Mouse (Mus musculus): Measurements from ENCODE around the gene Fbxo2. TPM values are rescaled to one million over a fixed set of nuclear protein-coding genes. Genes with fewer than 3 reads are reported as not detected.
"Not testable (repeated sequence)": the region's sequence is repeated elsewhere in the genome, so short reads cannot be mapped to it uniquely, and the experiment has no call there.

Fbxo2 gene
- total RNA-seq (2021): 100 to 1,000 TPM in 1 of 2 experiments, 10 to 100 TPM in 1; 99.8 to 106 TPM
- long read RNA-seq, experiment 1, transcript Fbxo2-201 (6 exons, 1,288 nt): major isoform, 58 of 69 reads
- long read RNA-seq, experiment 1, partial matches to known transcripts: 8 of 69 reads
- long read RNA-seq, experiment 1, other reads (novel, unspliced or antisense): 3 of 69 reads
- long read RNA-seq, experiment 2, transcript Fbxo2-201 (6 exons, 1,288 nt): major isoform, 90 of 111 reads
- long read RNA-seq, experiment 2, partial matches to known transcripts: 11 of 111 reads
- long read RNA-seq, experiment 2, other reads (novel, unspliced or antisense): 10 of 111 reads

DNA sequence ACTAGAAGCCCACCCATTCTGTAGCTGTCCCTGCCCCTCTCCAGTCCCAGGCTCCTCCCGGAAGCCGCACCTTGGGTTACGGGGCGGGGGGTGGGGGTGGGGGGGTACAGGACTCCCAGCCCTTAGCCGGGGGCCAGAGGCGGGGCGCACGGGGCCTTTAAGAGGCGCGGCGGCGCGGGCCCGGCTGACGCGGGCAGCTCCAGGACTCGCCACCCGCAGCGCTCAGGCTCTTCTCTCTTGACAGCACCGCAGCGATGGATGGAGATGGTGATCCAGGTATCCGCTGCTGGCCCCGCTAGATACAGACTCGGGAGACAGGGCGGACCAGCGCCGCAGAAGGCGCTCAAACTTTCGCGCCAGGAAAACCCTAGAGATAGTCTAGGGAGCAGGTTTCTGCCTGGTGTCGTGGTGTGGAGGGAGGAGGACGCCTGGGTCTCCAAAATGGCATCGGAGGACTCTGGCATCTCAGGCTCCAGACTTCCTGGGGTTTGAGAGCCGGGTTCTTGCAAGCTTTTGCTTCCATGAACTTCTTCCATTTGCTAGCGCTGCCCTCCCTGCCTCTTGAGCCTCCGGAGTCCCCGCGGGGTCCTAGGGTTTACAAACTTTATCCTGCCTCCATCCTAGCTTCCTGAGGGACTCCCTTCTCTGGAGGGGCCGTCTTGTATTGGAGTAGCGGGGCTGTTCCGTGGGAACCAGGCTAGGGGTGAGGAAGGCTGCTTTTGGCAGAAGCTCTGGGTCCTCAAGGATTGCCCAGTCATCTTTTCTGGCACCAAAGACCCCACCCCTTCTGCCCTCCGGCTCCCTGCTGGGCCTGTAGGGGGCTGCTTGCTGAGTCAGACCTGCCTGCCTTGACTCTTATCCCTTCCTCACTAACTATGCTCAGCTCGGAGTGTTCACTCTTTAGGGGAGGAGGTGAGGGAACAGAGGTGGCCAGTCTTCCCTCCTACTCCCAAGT, at the start of gene Fbxo2, which contains the start of gene Fbxo44:
TSS of gene Fbxo2 (plus strand) at position 186 of the 955 bp plus-strand sequence.
TSS of gene Fbxo44 (minus strand) at position 47 of the 955 bp plus-strand sequence.
- Histone ChIP-seq H3K27ac (peak within 1 kb of the TSS; percentile 97), H3K4me3 (peak within 1 kb of the TSS; percentile 90)
- DNase-seq (ENCODE audit: low spot score in 2 of 2): peak in 1 of 2 experiments; percentile 48
- no peak for TF ChIP-seq CTCF (conservative IDR thresholded peaks at IDR 0.05)

DNA sequence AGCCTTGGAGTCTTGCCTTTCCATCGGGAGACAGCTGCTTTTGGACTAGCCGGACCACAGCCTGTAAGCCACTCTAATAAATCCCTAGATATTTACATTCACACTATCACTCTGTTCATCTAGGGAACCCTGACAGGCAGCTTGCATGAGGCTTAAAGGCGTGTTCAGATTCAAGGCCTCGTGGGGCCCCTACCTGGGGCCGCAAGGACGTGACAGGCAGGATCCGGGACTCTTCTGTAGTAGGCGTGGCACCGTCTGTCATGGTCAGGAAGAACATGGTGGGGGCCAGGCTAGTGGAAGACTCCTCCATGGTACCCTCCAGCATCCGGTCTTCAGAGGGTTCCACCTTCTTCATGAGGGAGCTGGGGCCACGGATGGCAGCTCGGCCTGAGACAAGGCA, 47.9 kb upstream of the Fbxo2 start:
- TF ChIP-seq CTCF (conservative IDR thresholded peaks at IDR 0.05): no peak
- H3K27ac ChIP-seq: no peak overlapping the region
- no peak overlapping the region for H3K4me3 ChIP-seq
- no peak for DNase-seq (ENCODE audit: low spot score in 2 of 2)

DNA sequence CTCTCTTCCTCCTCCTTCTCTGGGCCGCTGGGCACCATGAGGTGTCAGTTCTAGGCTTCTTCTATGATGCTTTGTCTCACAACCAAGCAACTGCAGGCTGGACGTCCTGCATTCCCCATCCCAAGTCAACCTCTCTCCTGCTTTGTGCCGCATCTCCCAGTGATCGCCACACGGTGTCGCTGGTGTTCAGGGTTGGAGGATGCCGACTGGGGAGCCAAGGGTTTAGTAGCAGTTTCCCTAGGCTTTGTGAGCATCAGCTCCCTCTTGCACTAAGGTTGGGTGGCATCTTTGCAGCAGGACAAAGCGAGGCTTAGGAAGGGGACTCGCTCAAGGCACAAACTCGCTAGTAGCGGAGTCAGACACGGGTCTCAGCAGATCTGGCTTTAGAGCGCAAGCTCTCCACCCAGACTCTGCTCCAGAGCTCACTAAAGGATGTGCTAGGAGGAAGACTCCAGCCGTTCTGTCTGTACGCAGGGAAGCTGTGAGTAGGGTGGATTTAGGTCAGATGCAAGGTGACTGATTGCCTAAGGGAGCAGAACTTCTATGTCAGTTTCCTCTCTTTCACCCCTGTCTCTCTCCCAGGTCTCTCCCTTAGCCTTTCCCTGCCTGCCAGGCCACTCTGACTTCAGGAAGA, 45.5 kb upstream of the Fbxo2 start:
- H3K4me3 ChIP-seq: no peak overlapping the region; the same call in 1 of the 2 replicates
- peak; percentile 97 for TF ChIP-seq CTCF (conservative IDR thresholded peaks at IDR 0.05)
- H3K27ac ChIP-seq: no peak overlapping the region
- peak; percentile 84 to 90 for DNase-seq (ENCODE audit: low spot score in 2 of 2)

DNA sequence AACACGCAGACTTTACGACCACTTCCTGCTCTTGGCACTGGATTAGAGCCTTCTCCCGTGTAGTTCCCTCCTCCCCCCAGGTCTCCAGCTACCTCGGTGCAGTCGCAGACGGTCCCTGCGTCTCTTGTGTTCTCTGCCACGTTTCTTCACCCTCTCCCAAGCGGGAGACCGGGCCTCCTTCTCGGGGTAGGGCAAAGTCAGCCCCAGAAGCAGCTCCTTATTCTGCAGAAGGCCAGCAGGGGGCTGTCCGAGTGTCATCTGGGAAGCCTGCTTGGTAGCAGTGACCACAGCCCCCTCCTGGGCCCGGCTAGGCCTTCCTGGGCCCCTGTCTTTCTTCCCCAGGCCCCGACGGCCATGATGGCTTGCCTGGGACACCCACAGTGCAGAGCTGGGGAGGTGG, 45.0 kb upstream of the Fbxo2 start:
- no peak for DNase-seq (ENCODE audit: low spot score in 2 of 2)
- Histone ChIP-seq H3K4me3 (no peak overlapping the region), H3K27ac (no peak overlapping the region)
- peak; percentile 69 for TF ChIP-seq CTCF (conservative IDR thresholded peaks at IDR 0.05)

DNA sequence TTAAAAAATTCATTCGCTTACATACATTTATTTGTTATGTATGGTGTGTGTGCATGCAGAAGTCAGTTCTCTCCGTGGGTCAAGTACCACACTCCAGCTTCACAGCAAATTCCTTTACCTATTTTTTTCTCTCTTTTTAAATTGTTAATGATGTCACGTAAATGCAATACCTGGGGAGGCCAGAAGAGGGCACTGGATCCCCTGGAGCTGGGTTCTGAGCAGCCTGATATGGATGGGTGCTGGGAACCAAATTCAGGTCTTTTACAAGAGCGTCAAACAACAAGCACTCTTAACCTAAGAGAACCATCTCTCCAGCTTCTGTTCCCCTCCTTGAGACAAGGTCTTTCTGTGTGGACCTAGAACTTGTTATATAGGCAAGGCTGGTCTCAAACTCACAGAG, 43.8 kb upstream of the Fbxo2 start:
- TF ChIP-seq CTCF (conservative IDR thresholded peaks at IDR 0.05): peak; percentile 64
- Histone ChIP-seq H3K27ac (no peak overlapping the region), H3K4me3 (no peak overlapping the region)
- DNase-seq (ENCODE audit: low spot score in 2 of 2): no peak

DNA sequence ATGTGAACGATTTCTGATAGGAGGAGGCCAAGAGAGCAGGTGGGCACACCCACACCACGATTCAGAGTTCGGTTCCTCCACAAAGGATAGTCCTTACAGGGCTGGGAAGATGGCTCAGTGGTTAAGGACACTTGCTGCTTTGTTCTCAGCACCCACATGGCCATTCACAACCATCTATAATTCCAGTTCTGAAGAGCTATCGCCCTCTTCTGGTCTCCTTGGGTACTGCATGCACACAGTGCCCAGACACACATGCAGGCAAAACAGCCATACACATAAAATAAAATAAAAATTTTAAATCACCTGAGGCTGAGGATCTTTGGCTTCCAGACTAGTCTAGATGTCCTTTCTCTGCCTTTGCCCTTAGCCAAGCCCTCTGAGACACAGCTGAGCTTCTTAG, 43.0 kb upstream of the Fbxo2 start:
- no peak overlapping the region for H3K27ac ChIP-seq
- H3K4me3 ChIP-seq: no peak overlapping the region
- DNase-seq (ENCODE audit: low spot score in 2 of 2): no peak
- peak; percentile 64 for TF ChIP-seq CTCF (conservative IDR thresholded peaks at IDR 0.05)

DNA sequence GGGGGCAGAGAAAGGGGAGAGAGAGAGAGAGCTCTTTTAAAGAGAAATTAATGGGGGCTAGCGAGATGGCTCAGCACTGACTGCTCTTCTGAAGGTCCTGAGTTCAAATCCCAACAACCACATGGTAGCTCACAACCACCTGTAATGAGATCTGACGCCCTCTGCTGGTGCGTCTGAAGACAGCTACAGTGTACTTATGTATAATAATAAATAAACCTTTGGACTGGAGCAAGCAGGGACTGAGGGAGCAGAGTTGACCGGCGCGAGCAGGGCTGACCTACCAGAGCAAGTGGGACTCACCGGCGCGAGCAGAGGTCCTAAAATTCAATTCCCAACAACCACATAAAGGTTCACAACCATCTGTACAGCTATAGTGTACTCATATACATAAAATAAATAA, 40.8 kb upstream of the Fbxo2 start:
- not testable (repeated sequence) for H3K4me3 ChIP-seq; H3K27ac ChIP-seq; DNase-seq (ENCODE audit: low spot score in 2 of 2)
- peak; percentile 52 for TF ChIP-seq CTCF (conservative IDR thresholded peaks at IDR 0.05)

DNA sequence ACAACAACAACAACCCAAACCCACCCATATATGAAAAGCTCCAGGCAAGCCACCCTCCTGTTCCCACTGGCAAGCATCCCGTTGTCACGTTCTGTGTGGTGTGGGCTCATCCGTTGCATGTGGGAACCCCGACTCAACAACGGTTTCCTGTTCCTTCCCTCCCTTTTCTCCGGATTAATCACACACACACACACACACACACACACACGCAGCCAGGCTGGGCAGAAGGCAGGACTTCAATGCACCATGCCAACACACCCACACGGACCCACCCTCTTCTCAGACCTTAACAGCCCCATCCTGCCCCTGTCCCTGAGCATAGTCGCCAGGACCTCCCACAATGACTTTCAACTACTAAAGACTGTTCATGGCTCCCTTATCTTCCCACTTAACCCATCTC, 39.9 kb upstream of the Fbxo2 start:
- no peak overlapping the region for H3K27ac ChIP-seq
- no peak for DNase-seq (ENCODE audit: low spot score in 2 of 2)
- no peak for TF ChIP-seq CTCF (conservative IDR thresholded peaks at IDR 0.05)
- H3K4me3 ChIP-seq: no peak overlapping the region

DNA sequence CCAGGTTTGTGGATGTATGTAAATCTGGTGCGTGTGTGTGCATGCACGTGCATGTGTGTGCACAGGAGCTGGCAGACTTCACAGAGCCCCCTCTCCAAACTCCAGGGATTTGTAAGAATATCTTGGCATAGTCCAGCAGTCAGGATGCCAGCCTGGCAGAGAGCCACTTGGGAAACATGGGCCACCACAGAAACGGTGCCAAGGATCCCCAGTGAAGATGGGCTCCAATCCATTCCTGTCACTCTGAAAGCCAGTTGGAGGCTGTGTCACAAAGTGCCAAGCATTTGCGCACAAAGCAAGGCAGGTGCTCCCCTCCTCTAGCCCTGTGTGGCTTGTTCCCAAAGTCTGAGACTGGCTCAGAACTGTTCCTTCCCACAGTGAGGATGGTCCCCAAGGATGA, 39.1 kb upstream of the Fbxo2 start:
- no peak overlapping the region for H3K27ac ChIP-seq
- H3K4me3 ChIP-seq: no peak overlapping the region

DNA sequence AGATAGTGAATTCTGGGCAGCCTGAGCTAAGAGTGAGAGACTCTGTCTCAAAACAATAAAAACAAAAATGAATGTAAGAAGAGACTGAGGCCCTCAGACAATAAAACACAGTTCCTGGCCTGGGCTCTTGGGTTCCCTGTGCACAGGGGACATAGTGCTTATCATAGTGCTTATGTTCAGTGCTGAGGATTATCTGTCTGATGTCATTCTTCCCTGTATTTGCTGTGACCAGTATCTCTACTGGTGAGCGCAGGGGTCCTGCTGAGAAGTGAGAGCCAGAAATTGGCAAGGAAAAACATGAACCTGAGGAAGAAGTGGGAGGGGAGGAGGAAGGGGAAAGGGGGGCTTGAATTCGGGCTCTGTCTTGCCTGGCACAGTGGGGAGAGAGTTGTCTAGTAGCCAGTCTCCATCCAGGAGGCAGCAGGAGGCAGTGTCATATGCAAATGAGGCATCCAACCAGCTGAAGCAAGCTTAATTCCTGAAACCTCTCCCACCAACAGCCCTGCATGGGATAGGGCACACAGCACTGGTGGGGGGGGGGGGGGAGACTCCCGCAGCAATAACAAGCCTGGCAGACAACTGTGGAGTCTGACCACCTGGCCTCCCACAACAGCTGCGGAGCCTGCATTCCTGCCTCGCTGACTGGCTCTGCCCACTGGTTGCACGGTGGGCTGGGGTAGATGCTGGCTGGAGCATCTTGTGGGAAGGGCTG, 38.3 kb upstream of the Fbxo2 start:
- H3K4me3 ChIP-seq: no peak overlapping the region
- DNase-seq (ENCODE audit: low spot score in 2 of 2): no peak
- no peak overlapping the region for H3K27ac ChIP-seq
- TF ChIP-seq CTCF (conservative IDR thresholded peaks at IDR 0.05): no peak

More for the DNA sequence above, 39.1 kb upstream of the Fbxo2 start:
- peak; percentile 65 to 72 for DNase-seq (ENCODE audit: low spot score in 2 of 2)
- TF ChIP-seq CTCF (conservative IDR thresholded peaks at IDR 0.05): no peak

DNA sequence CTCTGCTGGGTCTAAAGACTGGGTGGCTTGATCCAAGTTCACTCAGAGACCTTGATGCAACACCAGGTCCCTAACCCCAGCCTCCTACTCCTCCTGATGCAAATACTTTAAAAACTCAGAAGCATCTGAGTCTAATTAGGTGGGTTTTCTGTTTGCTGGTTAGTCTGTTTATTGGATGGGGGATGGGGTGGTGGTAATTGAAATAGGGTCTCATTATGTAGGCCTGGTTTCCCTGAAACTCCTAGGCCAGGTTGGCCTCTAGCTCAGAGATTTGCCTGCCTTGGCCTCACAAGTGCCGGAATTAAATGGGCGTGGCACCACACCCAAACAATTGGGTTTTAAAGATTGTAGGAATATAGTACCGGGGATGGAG, 37.7 kb upstream of the Fbxo2 start:
- Histone ChIP-seq H3K4me3 (no peak overlapping the region), H3K27ac (no peak overlapping the region)

DNA sequence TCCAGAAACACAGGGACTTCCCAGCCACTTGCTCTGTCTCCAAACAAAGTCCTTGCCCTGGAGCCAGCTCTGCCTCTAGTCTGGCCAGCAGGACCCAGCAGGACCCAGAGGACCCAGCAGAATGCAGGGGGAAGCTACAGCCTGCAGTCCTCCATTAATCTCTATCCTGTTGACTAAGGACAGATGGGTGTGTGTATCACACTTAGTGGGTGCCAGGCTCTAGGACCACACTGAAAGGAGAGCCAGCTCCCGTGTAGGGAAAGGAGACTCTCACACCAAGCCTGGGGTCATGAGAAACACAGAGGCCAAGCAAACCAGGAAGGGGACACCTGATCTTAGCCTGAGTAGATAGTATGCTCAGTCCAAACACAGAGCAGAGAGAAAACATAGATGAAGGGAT, 32.2 kb upstream of the Fbxo2 start:
- H3K4me3 ChIP-seq: no peak overlapping the region

More for the DNA sequence above, 37.7 kb upstream of the Fbxo2 start:
- no peak for DNase-seq (ENCODE audit: low spot score in 2 of 2)
- TF ChIP-seq CTCF (conservative IDR thresholded peaks at IDR 0.05): no peak

More for the DNA sequence above, 32.2 kb upstream of the Fbxo2 start:
- no peak for DNase-seq (ENCODE audit: low spot score in 2 of 2)
- no peak overlapping the region for H3K27ac ChIP-seq
- no peak for TF ChIP-seq CTCF (conservative IDR thresholded peaks at IDR 0.05)

All from layer of hippocampus, adult 2 months (tissue).